Mouse (Mus musculus) urinary bladder, adult 2 months (tissue): ENCODE data around the gene Ptger1. TPM values are rescaled to one million over a fixed set of nuclear protein-coding genes. Genes with fewer than 3 reads are reported as not detected.
A peak's percentile ranks its signal among the peaks of the same experiment; 100 is the strongest.

ENCODE experiments used
- DNase-seq: peaks from one replicate; pipeline ENCODE4 v3.0.0; 2022; ENCODE audit warnings: low spot score
- polyA plus RNA-seq: library from polyadenylated mRNA; depleted of rRNA; stranded (reverse); fragments of >200 nt; gene quantifications from 2 replicates; pipeline ENCODE4 v1.2.3, GENCODE M21; 2012

Gene Ptger1
- polyA plus RNA-seq, 1 experiment = 5.5 TPM

DNA sequence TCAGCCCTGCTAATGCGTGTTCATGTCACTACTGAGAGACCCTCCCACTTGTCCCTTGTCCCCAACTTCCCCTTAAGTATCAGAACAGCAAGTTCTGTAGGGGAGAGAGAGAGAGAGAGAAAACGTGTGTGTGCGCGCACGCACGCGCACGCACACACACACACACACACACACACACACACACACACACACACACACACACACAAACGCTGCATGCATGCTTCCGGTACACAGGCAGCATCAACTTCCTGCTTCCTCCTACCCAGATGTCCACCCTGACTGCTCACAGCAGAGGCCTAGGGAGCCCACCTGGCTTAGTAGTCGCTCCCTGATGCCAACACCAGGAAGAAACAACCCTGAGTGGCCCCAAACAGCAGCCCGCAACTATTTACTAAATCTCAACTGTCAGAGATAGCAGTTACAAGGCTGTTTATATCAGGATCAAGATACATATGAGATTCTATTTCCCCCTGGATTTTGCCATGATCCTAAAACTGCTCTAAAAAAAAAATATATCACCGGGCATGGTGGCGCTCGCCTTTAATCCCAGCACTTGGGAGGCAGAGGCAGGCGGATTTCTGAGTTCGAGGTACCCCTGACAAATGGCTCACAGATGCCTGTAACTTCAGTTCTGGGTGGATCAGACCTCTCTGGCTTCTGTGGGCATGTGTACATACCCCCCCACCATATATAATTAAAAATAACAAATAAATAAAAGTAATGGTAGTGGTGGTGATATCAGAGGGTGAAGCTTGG is 29.1 kb downstream of the Ptger1 start:
- no peak for DNase-seq

GRCm38 (mm10) chr8:83697374-83698220 is 31.1 kb downstream of the Ptger1 start:
- DNase-seq = peak; percentile 48

DNA sequence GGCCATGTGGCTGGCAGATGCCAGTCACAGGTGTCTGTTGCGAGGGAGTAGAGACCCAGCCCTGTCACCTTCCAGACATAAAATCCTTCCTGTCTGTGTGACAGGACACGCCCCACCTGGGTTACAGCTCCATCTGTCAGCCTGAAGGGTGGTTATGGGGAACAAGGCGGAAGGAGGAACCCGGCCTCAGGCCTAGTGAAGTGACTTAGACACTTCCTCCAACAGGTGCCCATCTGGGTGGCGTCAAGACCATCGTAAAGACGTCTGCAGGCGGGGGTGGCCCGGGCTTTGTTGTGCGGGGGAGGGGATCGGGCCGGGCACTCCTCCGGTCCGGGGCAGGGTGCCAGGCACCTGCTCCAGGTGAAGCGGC is 31.8 kb downstream of the Ptger1 start:
- no peak for DNase-seq

- DNase-seq = peak; percentile 75
Measured at GRCm38 (mm10) chr8:83698661-83699453, 32.4 kb downstream of the Ptger1 start, which contains the start of gene Pkn1. Pkn1 (minus strand) TSS chr8:83699179.

DNA sequence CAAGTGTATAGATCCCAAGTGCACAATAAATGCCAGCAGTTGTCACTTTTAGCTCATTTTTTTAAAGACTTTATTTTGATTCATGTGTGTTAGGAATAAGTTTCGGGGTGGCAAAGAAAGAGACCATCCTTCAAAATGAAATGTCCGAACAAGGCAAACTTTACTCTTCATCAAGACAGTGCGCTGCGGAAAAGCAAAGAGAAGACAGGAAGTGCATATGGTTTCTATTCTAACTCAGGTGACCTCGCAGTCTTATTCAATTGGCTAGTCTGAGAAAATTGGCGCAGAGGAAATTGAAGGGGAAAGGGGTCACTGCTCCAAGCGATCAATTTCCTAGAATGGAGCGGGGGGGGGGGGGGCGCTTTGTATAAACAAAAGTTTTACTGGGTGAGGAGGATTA is 33.1 kb downstream of the Ptger1 start:
- no peak for DNase-seq

DNA sequence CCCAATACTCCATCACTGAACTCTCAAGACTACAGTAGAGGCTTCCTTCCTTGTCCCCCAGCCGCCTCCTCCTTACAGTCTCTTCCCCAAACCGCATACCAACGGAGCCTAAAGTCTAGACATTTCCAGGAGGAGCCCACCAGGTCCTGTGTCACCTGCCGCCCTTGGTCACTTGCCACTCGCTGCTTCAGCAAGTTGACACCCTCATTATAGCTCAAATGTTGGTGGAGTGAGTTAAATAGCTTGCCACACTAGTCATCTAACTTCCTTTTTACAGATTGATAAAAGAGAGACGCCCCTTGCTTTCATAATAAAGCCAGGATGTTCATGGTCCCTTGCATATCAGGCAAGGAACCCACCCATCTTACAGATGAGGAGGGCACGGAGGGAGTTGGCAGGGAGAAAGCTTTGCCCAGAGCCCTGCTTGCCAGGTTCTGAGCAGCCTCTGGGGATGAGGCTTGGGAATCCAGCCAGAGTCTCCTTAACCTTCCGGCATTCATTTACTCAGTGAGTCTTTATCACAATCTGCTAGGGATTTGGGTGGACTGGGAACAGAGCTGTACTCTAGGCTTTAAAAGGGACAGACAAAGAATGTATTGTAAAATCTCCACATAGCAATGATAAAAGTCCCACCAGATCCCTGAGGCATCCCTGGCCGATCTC is 34.1 kb downstream of the Ptger1 start:
- DNase-seq = no peak

DNA sequence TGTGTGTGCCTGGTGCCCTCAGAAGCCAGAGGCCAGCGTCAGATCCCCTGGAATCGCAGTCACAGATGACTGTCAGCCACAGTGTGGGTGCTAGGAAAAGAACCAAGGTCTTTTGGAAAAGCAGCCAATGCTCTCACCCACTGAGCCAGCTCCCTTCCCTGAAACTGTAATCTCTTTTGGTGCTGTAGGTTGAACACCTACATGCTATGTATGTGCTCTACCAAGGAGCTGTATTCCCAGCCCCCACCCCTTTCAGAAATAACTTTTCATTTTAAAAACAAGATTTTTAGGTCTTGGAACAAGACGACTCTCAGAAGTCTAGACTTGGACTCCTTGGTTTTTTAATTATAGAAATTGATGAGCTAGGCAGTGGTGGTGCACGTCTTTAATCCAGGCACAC is 36.9 kb downstream of the Ptger1 start:
- no peak for DNase-seq

DNA sequence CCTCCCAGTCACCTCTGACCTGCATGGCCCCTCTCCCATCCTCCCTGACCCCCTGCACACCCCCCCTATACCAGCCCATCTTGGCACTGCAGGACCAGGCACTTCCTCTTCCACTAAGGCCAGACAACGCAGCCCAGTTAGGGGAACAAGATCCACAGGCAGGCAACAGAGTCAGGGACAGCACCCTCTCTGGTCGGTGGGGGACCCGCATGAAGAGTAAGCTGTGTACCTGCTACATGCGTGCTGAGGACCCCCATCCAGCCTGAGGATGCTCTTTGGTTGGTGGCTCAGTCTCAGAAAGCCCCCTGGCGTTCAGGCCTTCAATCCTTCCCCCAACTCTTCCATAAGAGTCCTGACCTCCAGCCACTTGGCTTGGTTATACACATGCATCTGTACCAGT is 39.9 kb downstream of the Ptger1 start:
- no peak for DNase-seq

DNA sequence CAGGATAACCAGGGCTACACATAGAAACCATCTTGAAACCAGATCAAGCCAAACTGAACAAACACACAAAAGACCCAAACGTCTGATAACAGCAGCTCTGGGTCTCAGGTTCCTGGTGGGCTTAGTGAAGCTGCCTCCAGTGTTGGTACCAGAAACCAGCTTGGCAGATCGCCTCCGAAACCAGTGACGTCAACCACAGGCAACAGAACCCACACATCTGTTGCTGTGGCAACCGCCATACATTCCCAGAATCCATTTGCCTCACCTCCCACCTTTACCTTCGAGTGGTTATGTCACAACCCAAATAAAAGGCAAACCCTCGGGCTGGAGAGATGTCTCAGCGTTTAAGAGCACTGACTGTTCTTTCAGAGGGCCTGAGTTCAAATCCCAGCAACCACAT is 41.1 kb downstream of the Ptger1 start:
- no peak for DNase-seq

DNA sequence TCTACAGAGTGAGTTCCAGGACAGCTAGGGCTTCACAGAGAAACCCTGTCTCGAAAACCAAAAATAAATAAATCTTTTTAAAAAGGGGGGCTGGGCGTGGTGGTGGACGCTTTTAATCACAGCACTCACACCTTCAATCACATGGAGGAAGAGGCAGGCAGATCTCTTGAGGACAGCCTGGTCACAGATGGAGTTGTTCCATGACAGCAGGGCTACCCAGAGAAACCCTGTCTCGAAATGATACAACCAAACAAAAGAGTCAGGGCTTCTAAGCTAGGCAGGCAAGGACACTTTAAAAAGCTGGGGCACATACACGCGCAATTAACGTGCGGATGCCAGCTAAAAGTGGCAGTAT is 48.2 kb downstream of the Ptger1 start:
- no peak for DNase-seq

GRCm38 (mm10) chr8:83715031-83715690 is 48.7 kb downstream of the Ptger1 start, which contains the start of gene Ddx39:
Ddx39 (plus strand) TSS chr8:83715177.
- peak; percentile 93 for DNase-seq

GRCm38 (mm10) chr8:83715771-83716170 is 49.3 kb downstream of the Ptger1 start:
- DNase-seq = no peak

DNA sequence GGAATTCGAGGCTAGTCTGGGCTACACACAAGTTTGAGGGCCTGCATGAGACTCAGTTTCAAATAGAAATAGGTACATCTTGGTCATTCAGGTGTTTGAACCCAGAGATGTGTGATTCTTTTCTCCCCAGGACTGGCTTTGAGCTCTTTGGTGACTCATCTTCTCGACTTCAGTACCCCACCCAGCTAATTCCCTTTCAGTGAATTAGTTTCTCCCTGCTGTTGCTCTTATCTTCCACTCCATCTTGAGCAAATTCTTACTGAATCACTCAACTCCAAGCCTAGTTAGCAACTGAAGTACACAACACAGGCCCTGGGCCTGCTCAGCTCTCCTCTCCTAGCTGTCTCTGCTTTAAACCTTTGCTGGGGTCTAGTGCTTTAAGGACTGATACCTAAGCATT is 50.1 kb downstream of the Ptger1 start:
- DNase-seq = no peak

- DNase-seq = no peak
Measured at GRCm38 (mm10) chr8:83719048-83719447, 52.6 kb downstream of the Ptger1 start.

- no peak for DNase-seq
Measured at GRCm38 (mm10) chr8:83719693-83720092, 53.2 kb downstream of the Ptger1 start.

DNA sequence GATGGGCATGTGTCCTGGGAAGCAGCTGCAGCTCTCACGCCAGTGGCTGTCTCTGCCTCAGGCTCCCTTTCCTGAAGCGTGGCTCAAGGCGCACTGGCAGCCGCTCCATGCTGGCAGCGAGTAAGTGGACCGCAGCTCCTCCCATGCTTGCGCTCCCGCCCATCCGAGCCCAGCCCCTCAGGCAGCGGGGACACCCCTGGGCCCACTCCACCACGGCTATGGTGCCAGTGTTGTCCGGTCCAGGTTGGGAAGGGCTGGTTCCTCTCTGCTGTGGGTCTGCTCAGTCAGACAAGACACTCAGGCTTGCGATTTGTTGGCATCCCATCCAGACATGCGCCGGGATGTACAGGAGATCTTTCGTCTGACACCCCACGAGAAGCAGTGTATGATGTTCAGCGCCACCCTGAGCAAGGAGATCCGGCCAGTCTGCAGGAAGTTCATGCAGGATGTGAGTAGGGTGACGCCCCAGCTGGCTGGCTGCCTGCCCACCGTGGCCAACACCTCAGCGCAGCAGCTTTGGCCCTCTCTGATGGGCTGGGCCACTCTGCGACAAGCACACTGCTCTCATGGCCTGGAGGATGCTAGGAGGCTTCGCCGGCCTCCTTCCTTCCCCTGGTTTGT is 55.0 kb downstream of the Ptger1 start:
- DNase-seq = no peak
